Mouse (Mus musculus) inflammation-experienced regulatory T-cells, adult 6 months (primary cell): ENCODE data around the gene Hmgb2. TPM values are rescaled to one million over a fixed set of nuclear protein-coding genes. Genes with fewer than 3 reads are reported as not detected.

Source experiments
- ATAC-seq: one replicate; pipeline ENCODE4 v1.8.0; 2017
- polyA plus RNA-seq, 3 experiments: library from polyadenylated mRNA; unstranded; fragments of 100-300 nt; shearing (Covaris generic); gene quantifications; one replicate each; pipeline ENCODE4 v1.2.1; 2017

Gene Hmgb2
- polyA plus RNA-seq, 3 experiments from 2014 or later: 206 to 1,205 (median 248) TPM

DNA sequence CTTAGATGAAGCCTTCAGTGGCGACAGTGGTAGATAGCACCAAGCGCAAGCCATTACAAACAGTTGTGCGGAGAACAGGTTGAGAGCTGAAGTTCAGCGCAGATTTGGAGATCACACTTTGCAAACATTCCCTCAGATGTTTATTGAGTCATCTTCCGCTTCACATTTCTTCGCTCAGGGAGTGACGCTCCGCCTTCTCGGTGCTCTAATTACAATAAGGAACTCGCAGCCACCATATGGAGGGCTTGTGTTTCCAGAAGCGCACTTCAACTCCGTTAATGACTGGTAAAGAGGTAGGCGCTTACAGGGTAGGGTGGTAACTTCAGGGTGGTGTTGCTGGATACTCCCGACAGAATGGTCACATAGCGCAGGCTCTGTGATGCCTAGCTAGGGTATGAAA is 52.0 kb downstream of the Hmgb2 start:
- no peak for ATAC-seq

DNA sequence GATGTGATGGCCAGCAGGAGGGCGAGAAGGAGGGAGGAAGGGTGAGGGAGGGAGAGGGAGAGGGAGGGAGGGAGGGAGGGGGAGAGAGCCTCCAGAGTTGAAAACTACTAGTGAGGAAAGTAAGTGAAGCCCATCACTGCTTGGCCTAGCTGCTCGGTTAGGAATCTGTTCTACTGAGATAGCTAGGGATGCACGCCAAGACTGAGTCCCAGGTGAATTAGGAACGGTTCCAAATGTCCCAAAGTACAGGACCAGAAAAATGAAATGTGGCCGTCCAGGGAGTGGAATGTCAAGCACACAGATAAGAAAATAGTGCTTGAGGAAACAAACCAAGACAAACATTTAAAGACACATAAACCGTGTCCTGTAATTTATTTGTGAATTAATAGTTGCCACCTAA is 53.3 kb downstream of the Hmgb2 start:
- no peak for ATAC-seq

Other genes starting within 250 kb of the Hmgb2 start
- not detected for gene Hand2, start 190.9 kb upstream of the Hmgb2 start, polyA plus RNA-seq
- gene Scrg1, start 56.0 kb upstream of the Hmgb2 start, polyA plus RNA-seq: not detected
- 1 to 10 TPM in 1 of 3 experiments, under 1 TPM in 1, not detected in 1; 0.39 to 2.6 TPM for gene Sap30, start 24.0 kb upstream of the Hmgb2 start, polyA plus RNA-seq
- gene Galnt7, start 141.1 kb downstream of the Hmgb2 start, polyA plus RNA-seq: 10 to 100 TPM; 27.5 to 30.5 (median 29.3) TPM